Mouse (Mus musculus): Measurements from ENCODE around the gene Gm11213. TPM values are rescaled to one million over a fixed set of nuclear protein-coding genes. Genes with fewer than 3 reads are reported as not detected.
A peak's percentile ranks its signal among the peaks of the same experiment; 100 is the strongest.

Gm11213 gene
- polyA plus RNA-seq, 1 experiment from 2014 or later, result not detected

DNA sequence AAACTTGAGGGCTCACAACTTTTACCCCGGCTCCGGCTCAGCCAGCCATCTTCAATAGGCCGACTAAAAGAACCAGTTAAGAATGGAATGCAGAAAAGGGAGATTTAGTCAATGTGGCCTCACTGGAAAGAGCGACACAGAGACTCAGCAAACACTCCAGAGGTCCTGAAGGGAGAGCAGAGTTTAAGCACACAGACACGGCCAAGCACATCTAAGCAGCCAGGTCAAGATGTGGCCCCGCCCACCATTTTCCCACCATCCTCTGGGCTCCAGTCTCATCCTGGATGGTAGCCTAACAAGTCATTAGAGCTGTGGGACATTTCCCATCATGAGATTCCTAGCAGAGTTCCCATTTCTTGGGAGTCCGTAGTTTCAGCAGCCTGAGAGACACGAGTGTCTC, 35.7 kb downstream of the Gm11213 start:
- Histone ChIP-seq H3K4me1 (replicated peaks; ENCODE audit: control insufficient read depth, insufficient read depth, low read length) (0 out of 2 replicates have a peak, but pooled peaks cover 3% of the 10 kb centered on the region), H3K27me3 (replicated peaks; ENCODE audit: control insufficient read depth, insufficient read depth, low read length) (no peaks in the 10 kb centered on the region), H3K4me2 (no peak overlapping the region), H3K4me3 (ENCODE audit: low read depth, low read length) (no peak overlapping the region), H3K9ac (ENCODE audit: low read depth, low read length) (no peak overlapping the region), H3K27ac (ENCODE audit: low read depth, low read length) (no peak overlapping the region), H3K9me3 (ENCODE audit: control insufficient read depth, low read length) (no peaks in the 10 kb centered on the region), H3K36me3 (ENCODE audit: control insufficient read depth, insufficient read depth, low read length) (peaks cover 7% of the 10 kb centered on the region; the same call in 1 of the 2 replicates)
- WGBS, result 81% methylated on average over 8 of the region's 8 CpGs
- ATAC-seq (replicated peaks; ENCODE audit: low FRiP score) (no peak), DNase-seq (ENCODE audit: low spot score) (no peak)

DNA sequence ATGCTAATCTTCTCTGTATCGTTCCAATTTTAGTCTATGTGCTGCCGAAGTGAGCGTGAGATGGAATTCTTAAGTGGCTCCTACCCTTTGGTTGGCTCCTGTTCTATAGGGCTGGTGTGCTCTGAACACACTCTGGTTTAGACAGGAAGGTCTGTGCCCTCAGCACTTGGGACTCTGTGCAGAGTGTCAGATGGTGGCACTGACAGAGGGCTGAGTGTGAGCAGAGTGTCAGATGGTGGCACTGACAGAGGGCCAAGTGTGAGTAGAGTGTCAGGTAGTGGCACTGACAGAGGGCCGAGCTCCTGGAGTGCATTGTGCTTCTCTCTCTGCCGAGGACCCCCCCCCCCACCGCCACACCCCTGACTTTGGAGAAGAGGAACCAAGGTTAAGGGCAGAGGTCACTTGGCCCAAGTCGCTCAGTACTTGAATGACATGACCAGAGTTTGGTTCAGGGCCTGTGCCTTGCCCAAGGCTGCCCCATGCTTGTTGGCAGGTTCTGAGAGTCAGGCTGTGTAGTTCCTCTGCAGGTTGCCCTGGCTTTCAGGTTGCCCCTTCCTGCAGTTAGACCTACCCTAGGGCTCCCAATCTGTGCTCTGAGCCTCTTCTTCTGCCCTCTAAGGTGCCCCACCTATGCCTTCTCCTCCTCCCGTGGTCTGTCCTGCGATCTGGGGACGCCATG, 37.2 kb downstream of the Gm11213 start:
- Histone ChIP-seq H3K4me2 (no peak overlapping the region), H3K27ac (ENCODE audit: low read depth, low read length) (no peak overlapping the region), H3K36me3 (ENCODE audit: control insufficient read depth, insufficient read depth, low read length) (peaks cover 7% of the 10 kb centered on the region; the same call in 1 of the 2 replicates), H3K9ac (ENCODE audit: low read depth, low read length) (no peak overlapping the region), H3K9me3 (ENCODE audit: control insufficient read depth, low read length) (no peaks in the 10 kb centered on the region), H3K4me1 (replicated peaks; ENCODE audit: control insufficient read depth, insufficient read depth, low read length) (0 out of 2 replicates have a peak, but pooled peaks cover 3% of the 10 kb centered on the region), H3K4me3 (ENCODE audit: low read depth, low read length) (no peak overlapping the region), H3K27me3 (replicated peaks; ENCODE audit: control insufficient read depth, insufficient read depth, low read length) (no peaks in the 10 kb centered on the region)
- DNase-seq (ENCODE audit: low spot score) (no peak), ATAC-seq (replicated peaks; ENCODE audit: low FRiP score) (no peak)
- WGBS, result 79% methylated on average over 10 of the region's 10 CpGs

DNA sequence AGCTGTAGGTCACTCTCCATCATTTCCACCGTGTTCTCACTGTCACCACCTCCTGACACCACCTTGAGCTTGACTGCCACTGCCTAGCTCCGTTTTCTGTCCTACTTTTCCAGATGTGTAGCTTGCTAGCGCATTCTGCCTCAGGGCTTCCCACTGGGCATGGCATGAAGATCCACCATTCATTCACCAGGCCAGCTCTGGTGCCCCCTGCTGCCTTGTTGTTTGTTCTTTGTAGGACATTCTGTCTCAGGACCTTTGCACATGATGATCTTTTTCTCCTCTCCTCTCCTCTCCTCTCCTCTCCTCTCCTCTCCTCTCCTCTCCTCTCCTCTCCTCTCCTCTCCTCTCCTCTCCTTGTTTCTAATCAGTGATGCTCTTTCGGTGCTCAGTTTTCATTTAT, 42.3 kb downstream of the Gm11213 start:
- Histone ChIP-seq H3K27me3 (replicated peaks; ENCODE audit: control insufficient read depth, insufficient read depth, low read length) (no peaks in the 10 kb centered on the region), H3K9me3 (ENCODE audit: control insufficient read depth, low read length) (no peaks in the 10 kb centered on the region), H3K27ac (ENCODE audit: low read depth, low read length) (no peak overlapping the region), H3K36me3 (ENCODE audit: control insufficient read depth, insufficient read depth, low read length) (peaks cover 7% of the 10 kb centered on the region; the same call in 1 of the 2 replicates), H3K4me1 (replicated peaks; ENCODE audit: control insufficient read depth, insufficient read depth, low read length) (peaks cover 28% of the 10 kb centered on the region), H3K9ac (ENCODE audit: low read depth, low read length) (no peak overlapping the region), H3K4me2 (no peak overlapping the region), H3K4me3 (ENCODE audit: low read depth, low read length) (no peak overlapping the region)
- 86% methylated on average over 4 of the region's 4 CpGs for WGBS
- no peak for ATAC-seq (replicated peaks; ENCODE audit: low FRiP score)
- no peak for DNase-seq (ENCODE audit: low spot score)

DNA sequence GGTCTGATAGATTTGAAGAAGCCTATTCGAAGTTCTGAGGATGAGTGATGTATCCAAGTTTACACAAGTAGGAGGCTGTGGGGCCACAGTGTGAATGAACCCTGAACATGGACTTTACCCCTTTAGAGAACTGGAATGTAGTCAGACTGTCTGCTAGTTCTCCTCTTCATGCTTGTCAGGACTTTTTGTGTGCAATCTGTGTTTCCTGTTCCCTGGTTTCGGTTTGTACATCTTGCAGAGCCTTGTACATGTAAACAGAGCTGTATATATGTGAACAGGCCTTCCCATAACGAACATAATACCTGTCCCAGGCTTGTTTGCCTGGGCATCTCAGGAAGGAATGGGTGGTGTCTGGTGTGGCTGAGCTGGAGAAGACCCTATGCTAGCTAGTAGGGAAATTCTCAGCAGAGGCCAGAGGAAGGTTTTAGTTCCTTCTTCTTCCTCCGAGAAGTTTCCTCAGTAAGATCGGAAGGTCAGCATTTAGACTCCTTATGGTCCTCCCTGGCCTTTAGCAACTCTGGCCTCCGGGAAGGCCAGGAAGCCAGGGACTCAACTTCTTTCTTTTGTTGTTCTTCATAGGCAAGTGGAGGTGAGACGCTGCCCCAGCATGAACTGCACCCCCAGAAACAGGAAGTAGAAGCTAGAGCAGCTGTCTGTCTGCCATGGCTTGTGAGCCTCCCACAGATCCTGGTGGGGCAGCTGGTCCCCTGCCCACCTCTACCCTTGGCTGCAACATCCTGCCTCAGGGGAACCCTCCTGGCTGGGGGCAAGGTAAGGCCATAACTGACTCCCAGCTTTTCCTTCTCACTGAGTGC, 43.0 kb downstream of the Gm11213 start:
- Histone ChIP-seq H3K4me3 (ENCODE audit: low read depth, low read length) (no peak overlapping the region), H3K27ac (ENCODE audit: low read depth, low read length) (peak overlapping the region; percentile 50; the same call in 1 of the 2 replicates), H3K4me2 (peak overlapping the region; percentile 13), H3K9ac (ENCODE audit: low read depth, low read length) (no peak overlapping the region), H3K9me3 (ENCODE audit: control insufficient read depth, low read length) (no peaks in the 10 kb centered on the region), H3K4me1 (replicated peaks; ENCODE audit: control insufficient read depth, insufficient read depth, low read length) (peaks cover 35% of the 10 kb centered on the region), H3K27me3 (replicated peaks; ENCODE audit: control insufficient read depth, insufficient read depth, low read length) (no peaks in the 10 kb centered on the region), H3K36me3 (ENCODE audit: control insufficient read depth, insufficient read depth, low read length) (peaks cover 7% of the 10 kb centered on the region; the same call in 1 of the 2 replicates)
- no peak for ATAC-seq (replicated peaks; ENCODE audit: low FRiP score)
- 52% methylated on average over 7 of the region's 7 CpGs for WGBS
- DNase-seq (ENCODE audit: low spot score), result no peak

DNA sequence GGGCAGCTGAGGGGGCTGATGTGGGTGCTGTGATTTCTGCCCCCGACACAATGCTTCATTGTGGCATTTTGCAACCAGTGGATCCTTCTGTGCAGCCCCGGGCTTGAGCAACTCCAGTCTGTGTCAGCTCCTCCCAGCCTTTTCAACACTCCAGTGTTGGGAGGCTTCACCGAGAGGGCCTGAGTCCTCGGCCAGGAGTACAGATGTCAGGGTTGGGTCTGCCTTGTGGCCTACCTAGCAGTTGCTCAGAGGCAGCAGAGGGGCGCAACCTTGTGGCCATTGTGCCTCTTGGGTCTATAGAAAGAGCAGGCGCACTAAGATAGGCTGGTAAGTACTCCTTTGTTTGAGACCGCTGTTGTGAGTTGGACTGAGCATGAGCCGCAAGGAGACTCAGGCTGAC, 45.0 kb downstream of the Gm11213 start:
- Histone ChIP-seq H3K27ac (ENCODE audit: low read depth, low read length) (0 out of 2 replicates have a peak overlapping the region, but pooled peaks have one; percentile 27), H3K4me3 (ENCODE audit: low read depth, low read length) (no peak overlapping the region)

DNA sequence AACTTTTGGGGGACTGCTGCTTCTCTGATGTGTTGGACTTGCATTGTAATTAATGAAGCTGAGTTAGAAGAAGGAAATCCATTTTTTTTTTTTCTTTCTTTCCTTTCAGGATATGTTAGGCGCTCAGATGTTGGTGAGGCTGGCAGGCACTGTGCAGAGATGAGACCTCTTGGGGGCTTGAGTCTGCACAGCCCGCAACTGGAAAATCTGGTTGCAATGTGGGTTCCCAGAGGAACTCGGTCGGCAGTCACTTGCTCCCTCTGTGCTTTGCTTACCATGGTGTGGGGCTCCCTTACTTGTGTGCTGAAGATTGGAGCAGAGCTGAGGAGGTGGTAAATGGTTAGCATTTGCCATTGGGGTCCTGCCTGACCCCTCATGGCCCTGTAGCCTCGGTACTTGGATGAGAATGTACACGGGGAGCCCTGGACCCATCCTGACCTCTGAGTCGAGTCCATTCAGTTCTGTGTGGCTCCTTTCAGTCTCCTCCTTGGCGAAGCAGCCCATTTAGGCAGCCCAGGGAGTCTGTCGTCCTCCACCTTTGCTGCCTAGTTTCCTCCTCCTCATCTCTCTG, 45.8 kb downstream of the Gm11213 start:
- Histone ChIP-seq H3K4me2 (peak overlapping the region; percentile 68), H3K9me3 (ENCODE audit: control insufficient read depth, low read length) (no peaks in the 10 kb centered on the region), H3K9ac (ENCODE audit: low read depth, low read length) (peak overlapping the region; percentile 81), H3K27ac (ENCODE audit: low read depth, low read length) (no peak overlapping the region; the same call in 1 of the 2 replicates), H3K27me3 (replicated peaks; ENCODE audit: control insufficient read depth, insufficient read depth, low read length) (no peaks in the 10 kb centered on the region), H3K4me3 (ENCODE audit: low read depth, low read length) (peak overlapping the region; percentile 68), H3K36me3 (ENCODE audit: control insufficient read depth, insufficient read depth, low read length) (no peaks in the 10 kb centered on the region), H3K4me1 (replicated peaks; ENCODE audit: control insufficient read depth, insufficient read depth, low read length) (peaks cover 41% of the 10 kb centered on the region)
- ATAC-seq (replicated peaks; ENCODE audit: low FRiP score), result peak; percentile 11; the same call in 1 of the 2 replicates
- 47% methylated on average over 9 of the region's 9 CpGs for WGBS
- no peak for DNase-seq (ENCODE audit: low spot score)

More for the DNA sequence above, 45.0 kb downstream of the Gm11213 start:
- Histone ChIP-seq H3K27me3 (replicated peaks; ENCODE audit: control insufficient read depth, insufficient read depth, low read length) (no peaks in the 10 kb centered on the region), H3K9ac (ENCODE audit: low read depth, low read length) (no peak overlapping the region), H3K9me3 (ENCODE audit: control insufficient read depth, low read length) (no peaks in the 10 kb centered on the region), H3K36me3 (ENCODE audit: control insufficient read depth, insufficient read depth, low read length) (peaks cover 3% of the 10 kb centered on the region; the same call in 1 of the 2 replicates), H3K4me1 (replicated peaks; ENCODE audit: control insufficient read depth, insufficient read depth, low read length) (peaks cover 41% of the 10 kb centered on the region), H3K4me2 (no peak overlapping the region)
- WGBS, result 63% methylated on average over 8 of the region's 8 CpGs
- no peak for DNase-seq (ENCODE audit: low spot score)
- ATAC-seq (replicated peaks; ENCODE audit: low FRiP score), result no peak

DNA sequence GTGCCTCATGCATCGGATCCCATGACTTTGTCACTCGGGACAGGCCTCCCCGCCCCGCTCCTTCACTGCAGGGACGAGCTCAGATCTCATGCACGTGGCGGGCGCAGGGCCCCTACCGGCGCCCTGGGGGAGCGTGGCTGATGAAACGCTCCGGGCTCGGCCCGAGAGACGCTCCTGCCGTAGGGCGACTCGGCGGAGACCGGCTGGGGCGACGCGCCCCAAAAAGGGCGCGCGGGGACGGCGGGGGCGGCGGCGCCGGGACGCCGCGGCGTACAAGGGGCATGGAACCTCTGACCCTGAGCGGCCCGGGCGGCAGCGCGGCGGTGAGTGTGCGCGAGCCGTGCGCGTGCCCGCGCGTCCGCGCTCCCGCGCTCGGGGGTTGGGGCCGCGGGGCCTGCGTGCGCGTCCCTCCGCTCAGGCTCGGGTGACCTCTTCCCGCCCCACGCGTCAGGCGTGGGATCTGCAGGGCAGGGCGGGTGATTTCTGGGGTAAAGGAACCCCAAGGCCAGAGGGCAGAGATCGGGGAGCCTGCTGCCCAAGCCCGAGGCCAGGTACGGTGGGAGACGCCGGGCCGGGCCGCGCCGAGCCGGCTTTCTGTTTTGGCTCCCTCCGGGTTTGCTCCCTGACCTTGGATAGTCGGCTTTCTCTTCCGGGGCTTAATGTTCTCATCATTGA, 46.5 kb downstream of the Gm11213 start, which contains the start of gene Tmem268:
TSS of gene Tmem268 (plus strand) at position 375 of the 675 bp plus-strand sequence.
- Histone ChIP-seq H3K4me3 (ENCODE audit: low read depth, low read length) (peak within 1 kb of the TSS; percentile 68), H3K27me3 (replicated peaks; ENCODE audit: control insufficient read depth, insufficient read depth, low read length) (no peaks in the 10 kb centered on the region), H3K9me3 (ENCODE audit: control insufficient read depth, low read length) (no peaks in the 10 kb centered on the region), H3K4me2 (peak within 1 kb of the TSS; percentile 68), H3K4me1 (replicated peaks; ENCODE audit: control insufficient read depth, insufficient read depth, low read length) (peaks cover 41% of the 10 kb centered on the region), H3K36me3 (ENCODE audit: control insufficient read depth, insufficient read depth, low read length) (no peaks in the 10 kb centered on the region), H3K9ac (ENCODE audit: low read depth, low read length) (peak within 1 kb of the TSS; percentile 81), H3K27ac (ENCODE audit: low read depth, low read length) (peak within 1 kb of the TSS; percentile 50)
- peak; percentile 86 for DNase-seq (ENCODE audit: low spot score)
- ATAC-seq (replicated peaks; ENCODE audit: low FRiP score), result peak; percentile 86
- under 1% methylated on average over 66 of the region's 81 CpGs for WGBS

All from liver, embryonic 11.5 days (tissue).